Mouse (Mus musculus): ENCODE measurements at regions not wholly inside any gene's neighbourhood (a gene's known extent, or its start where the extent isn't known, plus 50 kb on each side); places are given as distances from the start of the nearest gene placed in this dataset.

DNA sequence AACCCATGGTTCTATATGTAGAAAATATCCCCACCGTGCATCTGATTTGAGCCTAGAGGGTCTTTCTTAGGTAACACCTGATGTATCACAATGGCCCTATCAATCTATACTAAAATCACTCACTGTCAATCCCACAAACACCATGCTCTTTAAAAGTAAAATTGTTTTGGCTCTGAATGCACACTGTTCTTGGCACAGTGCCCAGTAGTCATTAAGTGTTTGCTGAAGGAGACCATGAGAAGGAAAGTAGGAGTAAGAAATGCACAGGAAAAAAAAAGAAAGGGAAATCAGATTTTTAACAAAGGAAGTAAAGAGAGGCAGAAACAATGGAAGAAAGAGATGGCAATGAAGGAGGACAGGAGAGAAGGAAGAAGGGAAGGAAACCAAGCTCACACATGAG, 175.0 kb upstream of the Gm10192 start:
- TF ChIP-seq CTCF (conservative IDR thresholded peaks at IDR 0.05; ENCODE audit: insufficient read depth, insufficient read length, low read depth, low read length) = no peak
- no peak for TF ChIP-seq POLR2A (IDR thresholded peaks at IDR 0.05; ENCODE audit: low read depth, low read length)

All from kidney, adult 2 months (tissue).